Mouse (Mus musculus) testis, adult 2 months (tissue): ENCODE data around the gene Cacng7. TPM values are rescaled to one million over a fixed set of nuclear protein-coding genes. Genes with fewer than 3 reads are reported as not detected.

Source experiments
- H3K27ac ChIP-seq: fragments of 200-500 bp; 2 replicates; pipeline ENCODE4 v1.5.1; 2012; ENCODE audit warnings: low read depth, low read length; ENCODE audit not compliant: control insufficient read depth, insufficient read depth
- H3K27me3 ChIP-seq: fragments of 200-500 bp; 2 replicates; pipeline ENCODE4 v1.6.1; 2012; ENCODE audit warnings: mild to moderate bottlenecking, low read length, moderate library complexity; ENCODE audit not compliant: control insufficient read depth, insufficient read depth
- H3K36me3 ChIP-seq: fragments of 200-500 bp; 2 replicates; pipeline ENCODE4 v1.6.1; 2012; ENCODE audit warnings: mild to moderate bottlenecking, low read length; ENCODE audit not compliant: control insufficient read depth, insufficient read depth
- H3K4me1 ChIP-seq: fragments of 200-500 bp; 2 replicates; pipeline ENCODE4 v1.6.1; 2012; ENCODE audit warnings: low read length; ENCODE audit not compliant: control insufficient read depth, insufficient read depth
- H3K4me3 ChIP-seq: fragments of 200-500 bp; 2 replicates; pipeline ENCODE4 v1.5.1; 2012; ENCODE audit warnings: low read depth, mild to moderate bottlenecking, low read length, moderate library complexity, mixed read lengths; ENCODE audit not compliant: control insufficient read depth
- CTCF ChIP-seq: fragments of 200-500 bp; IDR thresholded peaks from 2 replicates; pipeline ENCODE4 v1.5.1; 2012; ENCODE audit warnings: low read depth, mild to moderate bottlenecking, inconsistent platforms, low read length, moderate library complexity; ENCODE audit not compliant: control insufficient read depth, insufficient read depth, insufficient replicate concordance
- POLR2A ChIP-seq: fragments of 200-500 bp; IDR thresholded peaks from 2 replicates; pipeline ENCODE4 v1.6.1; 2012; ENCODE audit warnings: low read depth, mild to moderate bottlenecking, inconsistent platforms, low read length, moderate library complexity; ENCODE audit not compliant: control insufficient read depth
- polyA plus RNA-seq: library from polyadenylated mRNA; depleted of rRNA; stranded (reverse); fragments of >200 nt; gene quantifications from 2 replicates; pipeline ENCODE4 v1.2.3, GENCODE M21; 2012; rRNA removed

Cacng7 gene
- 1.9 and 2.1 TPM in 2 replicates for polyA plus RNA-seq

DNA sequence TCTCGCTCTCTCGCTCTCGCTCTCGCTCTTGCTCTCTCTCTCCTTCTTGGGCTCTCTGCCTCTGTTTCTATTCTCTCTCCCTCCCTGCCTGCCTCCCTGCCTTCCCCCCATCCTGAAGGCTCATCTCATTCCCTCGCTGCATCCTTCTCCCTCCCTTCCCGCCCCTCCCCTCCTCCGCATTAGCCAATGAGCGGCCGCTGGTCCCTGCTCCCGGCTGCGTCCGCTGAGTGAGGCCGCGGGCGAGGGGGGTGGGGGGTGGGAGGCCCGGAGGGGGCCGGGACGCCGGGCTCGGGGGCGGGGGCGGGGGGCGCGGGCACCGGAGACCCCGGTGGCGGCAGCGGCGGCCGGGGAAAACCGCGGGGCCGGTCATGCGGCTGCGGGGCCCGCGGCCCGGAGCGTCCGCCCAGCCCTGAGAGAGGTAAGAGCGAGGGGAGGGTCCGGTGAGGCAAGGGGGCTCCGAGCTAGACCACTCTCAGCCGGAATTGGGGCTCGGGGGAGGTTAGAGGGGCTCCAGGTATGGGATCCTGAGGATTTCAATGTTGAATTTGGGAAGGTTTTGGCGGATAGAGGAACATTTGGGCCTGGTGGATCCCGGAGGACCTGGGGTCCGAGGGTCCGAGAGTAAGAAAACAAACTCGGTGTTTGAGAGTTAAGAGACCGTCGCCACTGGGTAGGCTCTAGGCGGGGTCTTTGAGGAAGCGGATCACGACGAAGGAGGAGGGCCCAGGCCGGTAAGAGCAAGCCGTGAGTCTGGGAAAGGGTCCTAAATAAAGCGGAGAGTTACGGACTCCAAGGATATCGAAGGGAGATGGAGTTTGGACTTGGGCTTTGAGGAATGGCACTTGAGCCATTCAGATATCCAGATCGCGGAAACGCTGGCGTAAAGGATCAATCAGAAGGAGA lies at the start of gene Cacng7:
Gene Cacng7, plus strand, starts transcription at position 337 of the 903 bp plus-strand sequence.
- no peak for TF ChIP-seq CTCF
- no peak for TF ChIP-seq POLR2A
- peaks cover 5% of the 10 kb centered on the region for H3K27me3 ChIP-seq
- H3K36me3 ChIP-seq = no peaks in the 10 kb centered on the region
- peak within 1 kb of the TSS; percentile 64 for H3K4me3 ChIP-seq
- H3K4me1 ChIP-seq = peaks cover 36% of the 10 kb centered on the region
- H3K27ac ChIP-seq = no peak within 1 kb of the TSS

DNA sequence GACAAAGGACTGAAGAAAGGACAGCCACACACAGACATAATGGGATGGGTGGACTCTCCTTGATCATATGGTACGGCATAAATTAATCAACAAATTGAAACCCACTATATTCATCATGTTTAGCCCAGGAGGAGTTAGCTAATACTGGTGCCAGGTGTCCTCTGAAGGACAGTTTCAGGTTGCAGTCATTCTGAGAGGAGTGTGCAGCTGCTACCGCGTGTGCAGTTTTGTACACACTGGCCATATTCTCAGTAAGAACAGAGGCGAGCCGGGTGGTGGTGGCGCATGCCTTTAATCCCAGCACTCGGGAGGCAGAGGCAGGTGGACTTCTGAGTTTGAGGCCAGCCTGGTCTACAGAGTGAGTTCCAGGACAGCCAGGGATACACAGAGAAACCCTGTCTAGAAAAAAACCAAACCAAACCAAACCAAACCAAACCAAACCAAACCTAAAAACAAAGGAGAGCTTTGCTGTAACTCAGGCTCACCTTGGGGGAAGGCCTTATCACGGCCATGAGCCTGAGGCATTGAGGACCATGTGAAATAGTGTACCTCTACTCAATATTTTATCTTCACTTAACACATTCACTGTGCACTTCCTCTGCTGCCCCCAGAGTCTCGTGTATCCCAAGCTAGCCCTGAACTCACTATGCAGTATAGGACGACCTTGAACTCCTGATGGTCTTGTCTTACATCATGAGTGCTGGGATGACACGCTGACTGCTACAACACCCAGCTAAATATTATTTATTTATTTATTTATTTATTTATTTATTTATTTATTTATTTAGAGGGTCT lies 49.5 kb upstream of the Cacng7 start:
- peak overlapping the region; percentile 21; the same call in 1 of the 2 replicates for H3K4me3 ChIP-seq
- no peak overlapping the region for H3K27ac ChIP-seq
- peaks cover 8% of the 10 kb centered on the region for H3K4me1 ChIP-seq
- H3K36me3 ChIP-seq = no peaks in the 10 kb centered on the region
- H3K27me3 ChIP-seq = no peaks in the 10 kb centered on the region
- TF ChIP-seq POLR2A = no peak
- TF ChIP-seq CTCF = no peak

DNA sequence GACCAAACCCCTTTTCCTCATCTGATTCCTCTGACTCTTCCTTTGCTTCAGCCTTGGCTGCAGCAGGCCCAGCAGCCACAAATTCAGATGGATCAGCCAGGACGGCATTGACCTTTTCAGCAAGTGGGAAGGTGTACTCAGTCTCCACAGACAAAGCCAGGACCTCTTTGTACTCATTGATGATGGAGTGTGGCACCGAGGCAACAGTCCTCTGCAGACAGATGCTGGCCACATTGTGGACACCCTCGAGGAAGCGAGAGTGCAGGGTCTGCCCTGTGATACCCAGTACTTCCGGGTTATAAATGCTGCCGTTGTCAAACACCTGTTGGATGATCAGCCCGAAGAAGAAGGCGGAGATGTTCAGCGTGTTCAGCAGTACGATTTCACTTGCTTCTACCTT lies 48.2 kb upstream of the Cacng7 start:
- H3K36me3 ChIP-seq = no peaks in the 10 kb centered on the region
- TF ChIP-seq CTCF = no peak
- no peak for TF ChIP-seq POLR2A
- no peaks in the 10 kb centered on the region for H3K27me3 ChIP-seq
- no peak overlapping the region for H3K27ac ChIP-seq
- H3K4me3 ChIP-seq = no peak overlapping the region
- peaks cover 15% of the 10 kb centered on the region for H3K4me1 ChIP-seq

DNA sequence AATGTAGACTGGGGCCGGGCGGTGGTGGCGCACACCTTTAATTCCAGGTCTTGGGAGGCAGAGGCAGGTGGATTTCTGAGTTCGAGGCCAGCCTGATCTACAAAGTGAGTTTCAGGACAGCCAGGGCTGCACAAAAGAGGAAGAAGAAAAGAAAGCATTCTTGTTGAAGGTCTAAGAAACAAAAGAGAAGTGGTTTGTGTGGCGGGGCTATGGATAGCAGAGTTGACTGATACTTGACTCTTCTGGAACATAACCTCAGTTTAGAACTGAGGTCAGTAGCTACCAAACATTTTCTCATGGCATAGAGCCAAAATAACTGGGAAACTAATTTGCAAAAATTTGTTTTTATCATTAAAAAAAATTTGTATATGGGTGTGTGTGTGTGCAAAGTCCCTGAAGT lies 46.7 kb upstream of the Cacng7 start:
- Histone ChIP-seq H3K27me3 (no peaks in the 10 kb centered on the region), H3K27ac (no peak overlapping the region), H3K36me3 (no peaks in the 10 kb centered on the region), H3K4me3 (no peak overlapping the region), H3K4me1 (peaks cover 26% of the 10 kb centered on the region)
- no peak for TF ChIP-seq CTCF
- TF ChIP-seq POLR2A = no peak

DNA sequence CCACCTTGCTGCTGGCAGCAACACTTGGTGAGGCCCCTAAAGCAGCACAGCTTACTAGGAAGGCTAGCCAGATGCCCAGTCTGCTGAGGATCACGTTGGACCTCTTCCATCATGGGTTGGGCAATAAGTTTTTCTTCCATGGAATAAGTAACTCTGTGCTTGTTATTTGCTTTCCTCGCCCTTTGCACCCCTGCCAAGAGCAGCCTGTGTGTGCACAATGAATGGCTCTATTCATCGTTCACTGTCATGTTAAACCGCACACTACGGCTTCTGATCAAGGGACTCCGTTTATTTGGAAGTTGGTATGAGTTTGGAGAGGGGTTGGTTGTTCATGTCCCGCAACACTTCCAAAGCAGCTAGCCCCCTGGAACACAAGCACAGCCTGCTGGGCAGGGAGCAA lies 45.6 kb upstream of the Cacng7 start:
- peaks cover 29% of the 10 kb centered on the region for H3K4me1 ChIP-seq
- H3K27ac ChIP-seq = no peak overlapping the region
- TF ChIP-seq CTCF (no peak), POLR2A (no peak)
- no peaks in the 10 kb centered on the region for H3K27me3 ChIP-seq
- H3K36me3 ChIP-seq = no peaks in the 10 kb centered on the region
- H3K4me3 ChIP-seq = no peak overlapping the region

DNA sequence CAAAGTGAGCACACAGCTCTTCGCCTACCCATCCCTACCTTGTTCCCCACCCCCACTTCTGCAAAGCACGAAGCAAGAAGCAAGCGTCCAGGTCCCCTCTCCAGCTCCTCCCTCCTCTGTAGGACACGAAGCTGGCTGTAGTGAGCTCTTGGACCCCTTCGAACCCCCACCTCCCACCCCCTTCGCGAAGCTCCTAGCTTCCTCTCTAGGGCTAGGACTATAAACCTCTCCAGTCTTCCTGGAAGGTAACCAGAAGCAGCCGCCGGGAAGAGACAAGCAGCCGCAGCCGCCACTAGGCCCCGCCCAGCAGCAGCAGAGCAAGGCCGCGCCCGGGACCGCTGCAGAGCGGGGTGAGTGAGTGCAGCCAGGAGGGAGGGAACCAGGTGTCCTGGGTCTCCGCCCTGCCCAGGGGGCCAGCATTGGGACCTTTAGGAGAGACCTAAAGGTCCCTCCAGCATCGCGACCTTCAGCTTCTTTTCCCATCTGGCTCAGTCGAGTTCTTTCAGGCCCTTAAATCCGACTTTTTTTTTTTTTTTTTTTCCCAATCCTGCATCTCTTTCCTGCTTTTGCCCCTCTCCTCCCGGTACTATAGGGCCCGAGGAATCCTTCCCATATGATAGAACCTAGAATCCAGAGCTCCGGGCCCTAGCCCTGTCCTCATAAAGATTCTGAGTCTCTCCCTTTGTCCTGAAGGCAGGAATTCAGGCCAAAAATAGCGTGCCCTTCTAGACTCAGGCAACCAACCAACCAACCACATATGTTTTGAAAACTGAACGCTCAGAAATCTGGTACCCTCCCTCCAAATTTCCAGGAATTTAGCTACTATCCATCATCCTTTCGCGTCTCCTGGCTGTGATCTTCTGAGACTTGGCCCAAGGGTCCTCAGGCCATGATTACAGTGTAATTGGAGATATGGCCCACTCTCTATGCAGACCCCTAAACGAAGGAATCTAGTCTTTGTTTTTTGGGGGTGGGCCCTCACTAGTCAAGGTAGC lies 43.5 kb upstream of the Cacng7 start, which contains the start of the genes Myadm and Prkcg:
Gene Myadm, plus strand, starts transcription at position 105 of the 995 bp plus-strand sequence.
Gene Prkcg, plus strand, starts transcription at position 204 of the 995 bp plus-strand sequence.
- Histone ChIP-seq H3K27me3 (no peaks in the 10 kb centered on the region), H3K4me3 (peak within 1 kb of the TSS; percentile 83), H3K36me3 (no peaks in the 10 kb centered on the region), H3K27ac (peak within 1 kb of the TSS; percentile 30; the same call in 1 of the 2 replicates), H3K4me1 (peaks cover 29% of the 10 kb centered on the region)
- TF ChIP-seq POLR2A (no peak), CTCF (no peak)
